Mouse (Mus musculus) ovary, postnatal 14 days (tissue): ENCODE measurements around the gene Fsip1.

ENCODE experiments used
- DNase-seq: peaks from one replicate; pipeline ENCODE4 v3.0.0; 2022; ENCODE audit warnings: low spot score

The Fsip1 gene

DNA sequence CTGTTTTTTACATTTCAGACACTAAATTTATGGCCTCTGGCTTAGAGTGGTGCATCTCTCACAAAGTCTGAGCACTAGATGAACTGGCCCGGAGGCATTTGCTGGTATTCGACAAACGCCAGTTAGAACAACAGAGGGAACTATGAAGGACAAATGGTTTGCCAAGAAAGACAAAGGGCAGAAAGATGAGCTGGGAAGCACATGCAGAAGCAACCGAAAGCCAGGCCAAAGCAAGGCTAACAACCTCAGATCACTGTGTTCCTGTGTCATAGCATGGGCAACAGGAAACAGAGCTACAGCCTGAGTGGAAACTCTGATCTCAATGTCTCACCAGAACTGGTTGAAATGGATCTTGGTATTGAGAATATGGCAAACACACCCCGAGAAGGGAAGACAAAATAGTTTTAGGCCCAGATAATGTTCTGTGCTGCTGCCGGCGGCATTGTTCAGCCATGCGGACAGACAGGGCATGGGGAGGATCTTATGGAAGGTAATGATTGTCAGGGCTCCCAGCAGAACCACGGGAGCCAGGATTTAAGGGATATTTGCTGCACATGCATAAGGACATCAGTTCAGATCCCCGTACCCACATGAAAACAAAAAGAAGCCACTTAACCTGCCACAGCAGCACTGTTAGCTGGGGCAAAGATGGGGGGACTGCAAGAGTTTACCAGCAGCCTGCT is 169.6 kb downstream of the Fsip1 start:
- no peak for DNase-seq

DNA sequence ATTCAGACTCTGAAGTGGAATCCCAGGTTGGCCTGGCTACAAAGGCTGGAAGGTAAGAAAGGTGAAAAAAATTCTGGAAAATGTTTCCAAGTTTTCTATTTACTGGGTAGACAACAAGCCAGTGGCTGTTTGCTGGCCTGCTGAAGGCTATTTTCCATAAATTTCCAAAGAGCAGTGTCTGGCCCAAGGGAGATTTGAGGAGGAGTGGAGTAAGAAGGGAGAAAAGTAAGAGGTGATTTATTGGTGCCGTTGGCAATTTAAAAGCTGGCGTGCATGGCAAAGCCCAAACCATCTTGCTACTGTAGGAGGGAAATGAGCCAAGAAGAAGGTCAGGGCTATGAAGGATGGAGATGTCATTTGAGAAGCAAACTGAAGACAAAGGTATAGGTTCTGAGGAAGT is 171.1 kb downstream of the Fsip1 start:
- no peak for DNase-seq

DNA sequence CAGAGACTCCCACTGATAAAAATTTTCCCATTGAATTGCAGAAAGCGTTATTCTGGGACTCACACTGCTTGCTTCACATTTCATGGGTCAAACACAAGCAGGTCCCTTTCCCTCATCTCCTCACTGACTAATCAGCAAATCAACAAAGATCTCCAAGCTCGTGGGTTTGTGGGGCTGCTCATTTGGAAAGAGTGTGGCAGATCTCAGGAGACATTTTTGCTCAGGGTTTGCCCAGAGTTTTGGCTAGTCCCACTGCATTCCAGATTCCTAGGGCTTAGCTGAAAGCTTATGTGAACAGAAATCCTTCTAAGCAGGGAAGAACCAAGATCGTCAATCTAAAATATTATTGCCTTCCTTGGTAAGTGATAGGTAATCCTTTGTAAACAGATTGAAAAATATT is 172.1 kb downstream of the Fsip1 start:
- no peak for DNase-seq

DNA sequence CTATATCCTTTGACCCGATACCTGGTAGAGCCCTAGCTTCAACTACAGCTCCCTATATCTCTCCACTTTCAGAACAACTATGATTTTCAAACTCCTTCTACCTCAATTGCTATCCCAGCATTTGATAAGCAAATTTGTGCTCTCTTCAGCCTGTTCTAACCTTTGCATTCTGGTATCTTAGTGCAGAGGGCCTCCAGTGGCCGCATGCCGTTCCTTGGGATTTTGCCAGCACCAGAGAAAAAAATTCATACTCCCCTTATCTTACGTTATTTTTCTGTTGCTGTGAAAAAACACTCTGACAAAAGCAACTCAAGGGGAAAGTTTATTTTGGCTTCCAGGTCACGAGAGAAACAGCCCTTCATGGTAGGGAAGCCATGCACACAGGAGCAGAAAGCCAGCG is 173.1 kb downstream of the Fsip1 start:
- DNase-seq = no peak

DNA sequence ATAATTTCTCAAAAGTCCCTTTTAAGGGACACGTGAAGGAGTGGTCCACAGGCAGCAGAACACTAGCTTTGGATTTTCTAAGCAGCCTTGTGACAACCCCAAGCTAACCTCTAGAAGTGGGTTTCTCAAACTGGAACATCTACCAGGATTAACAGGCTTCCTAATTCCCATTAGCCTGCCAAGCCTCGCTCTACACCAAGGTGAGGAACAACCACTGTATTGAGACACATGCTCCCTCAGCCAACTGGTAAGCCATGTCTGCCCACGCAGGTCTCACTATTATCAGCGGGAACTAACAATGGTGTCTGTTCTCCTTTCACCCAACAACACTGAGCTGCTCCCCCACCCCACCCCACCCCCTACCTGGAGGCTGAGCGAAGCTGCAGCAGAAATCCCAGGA is 175.2 kb downstream of the Fsip1 start:
- DNase-seq = no peak
